Mouse (Mus musculus) spleen, adult 18-20 months (tissue): ENCODE data around the gene Ifnl2.
A peak's percentile ranks its signal among the peaks of the same experiment; 100 is the strongest.

Source experiments
- DNase-seq, 2 experiments: peaks; one replicate each; pipeline ENCODE4 v3.0.0; 2022; ENCODE audit warnings: mixed read lengths in 2 of 2

Ifnl2 gene

GRCm38 (mm10) chr7:28490410-28490809 is 19.8 kb downstream of the Ifnl2 start:
- DNase-seq: peak in 1 of 2 experiments; percentile 52

GRCm38 (mm10) chr7:28488030-28488491 is 22.2 kb downstream of the Ifnl2 start:
- DNase-seq: no peak

GRCm38 (mm10) chr7:28484192-28484591 is 26.1 kb downstream of the Ifnl2 start:
- no peak for DNase-seq

- no peak for DNase-seq
Observed at GRCm38 (mm10) chr7:28482854-28483253, 27.4 kb downstream of the Ifnl2 start.

- DNase-seq: no peak
Observed at GRCm38 (mm10) chr7:28478854-28479253, 31.4 kb downstream of the Ifnl2 start.

- no peak for DNase-seq
Observed at GRCm38 (mm10) chr7:28477363-28477762, 32.9 kb downstream of the Ifnl2 start.

- no peak for DNase-seq
Observed at GRCm38 (mm10) chr7:28476191-28476590, 34.1 kb downstream of the Ifnl2 start.

- peak in 1 of 2 experiments; percentile 32 for DNase-seq
Observed at GRCm38 (mm10) chr7:28467213-28467751, 43.0 kb downstream of the Ifnl2 start.

GRCm38 (mm10) chr7:28466721-28467212 is 43.5 kb downstream of the Ifnl2 start:
- DNase-seq: no peak

GRCm38 (mm10) chr7:28464416-28465212 is 45.6 kb downstream of the Ifnl2 start:
- DNase-seq: no peak

- no peak for DNase-seq
Observed at GRCm38 (mm10) chr7:28462769-28463168, 47.5 kb downstream of the Ifnl2 start.

GRCm38 (mm10) chr7:28460361-28460760 is 49.9 kb downstream of the Ifnl2 start:
- DNase-seq: no peak
